ENCODE assay signal across 13 mouse cellular contexts in genomic region chr11:31663501-31663900, GRCm38 (mm10). TPM values are rescaled to one million over a fixed set of nuclear protein-coding genes. Genes with fewer than 3 reads are reported as not detected.
DNase-seq lines count a peak whose midpoint lies in the region; ATAC-seq lines count a peak whose summit lies in the region.
"Had no signal": no experiment of that assay in that cellular context is flagged by ENCODE, and none has a peak within 500 bp of the region (broad histone marks: within the 10 kb centered on the region; RNA-seq: fewer than 3 reads in every experiment).

No protein-coding gene starts in this region.

- DNase-seq in frontal cortex, postnatal 14 days (ENCODE audit: low spot score in 2 of 2) = no peak
- DNase-seq in adipocyte (ENCODE audit: low spot score) = peak; percentile 60
- DNase-seq in gastrocnemius, postnatal 36 days = peak; percentile 14 to 37
- DNase-seq in heart, postnatal 14 days = peak; percentile 38 to 56
- no peak for DNase-seq in adrenal gland, adult 8-10 months
- no peak for DNase-seq in frontal cortex, postnatal 25 days (ENCODE audit: low spot score in 2 of 2)
- DNase-seq: cerebellum, adult 9-10 months; liver, embryonic 13.5 days; lung, postnatal 36 days; midbrain, embryonic 14.5 days; thymus, adult 2 months had no signal

- peak; percentile 14 for ATAC-seq in frontal cortex, adult (ENCODE audit: low TSS enrichment)
- ATAC-seq in CD4-positive, CD25-positive, alpha-beta regulatory T cell, adult 4 months = no peak

- intact Hi-C loops in gastrocnemius, postnatal 36 days (cut with DNase I) = no loop called here
- intact Hi-C loops in heart, postnatal 14 days (cut with DNase I) = no loop called here

RNA-seq across cellular contexts. Expression of gene Bod1, which starts 8.2 kb away (rescaled TPM):
- total RNA-seq in gastrocnemius, postnatal 36 days (2021) = 100 to 1,000 TPM; 131 to 146 TPM
- 10 to 100 TPM; 88.9 to 98.9 TPM for total RNA-seq in heart, postnatal 14 days (2021)
- 10 to 100 TPM; 61.7 to 72.4 (median 68.6) TPM for total RNA-seq in adrenal gland, adult 8-10 months (2022)
- 1 to 10 TPM; 7.6 to 8.2 TPM for polyA plus RNA-seq in CD4-positive, CD25-positive, alpha-beta regulatory T cell, adult 4 months (2017; shearing (Covaris generic))

Comparison
In these comparisons a context has a peak if more than half of its experiments do, and no peak if none do; other contexts are left out.
1. DNase-seq: peak in adipocyte (single experiment), gastrocnemius, postnatal 36 days (2 of 2) and heart, postnatal 14 days (2 of 2); none in frontal cortex, postnatal 14 days (0 of 2), adrenal gland, adult 8-10 months (single experiment) and frontal cortex, postnatal 25 days (0 of 2).